Mouse (Mus musculus) heart, postnatal 0 days (tissue): ENCODE measurements around the gene Kcnma1. TPM values are rescaled to one million over a fixed set of nuclear protein-coding genes. Genes with fewer than 3 reads are reported as not detected.

ENCODE experiments used
- ATAC-seq: fragments of 200-750 bp; cut with Nextera tagmentation; 2 replicates; pipeline ENCODE4 v1.8.0; 2017; ENCODE audit warnings: low read depth, moderate number of reproducible peaks, moderate library complexity; ENCODE audit not compliant: insufficient read depth
- DNase-seq: peaks from one replicate; pipeline ENCODE4 v3.0.0-alpha.2; 2016; ENCODE audit warnings: low spot score
- H3K27ac ChIP-seq: fragments of 300-500 bp; sonication (generic); 2 replicates; pipeline ENCODE4 v1.5.1; 2014; ENCODE audit warnings: low read depth, mild to moderate bottlenecking
- H3K27me3 ChIP-seq: fragments of 300-500 bp; sonication (generic); 2 replicates; pipeline ENCODE4 v1.6.1; 2014; ENCODE audit warnings: low read length, mixed read lengths; ENCODE audit not compliant: control insufficient read depth, insufficient read depth
- H3K36me3 ChIP-seq: fragments of 300-500 bp; sonication (generic); replicated peaks from 2 replicates; pipeline ENCODE4 v1.6.1; 2014; ENCODE audit warnings: low read length, mixed read lengths; ENCODE audit not compliant: control insufficient read depth, insufficient read depth
- H3K4me1 ChIP-seq: fragments of 300-500 bp; sonication (generic); 2 replicates; pipeline ENCODE4 v1.6.1; 2014; ENCODE audit warnings: antibody characterized with exemption; ENCODE audit not compliant: control insufficient read depth, insufficient read depth
- H3K4me2 ChIP-seq: fragments of 300-500 bp; sonication (generic); 2 replicates; pipeline ENCODE4 v1.6.1; 2014; ENCODE audit warnings: low read depth, mild to moderate bottlenecking, low read length, moderate library complexity
- H3K4me3 ChIP-seq: fragments of 300-500 bp; sonication (generic); 2 replicates; pipeline ENCODE4 v1.5.1; 2014; ENCODE audit warnings: low read depth, low read length
- H3K9ac ChIP-seq: fragments of 300-500 bp; sonication (generic); replicated peaks from 2 replicates; pipeline ENCODE4 v1.6.1; 2014; ENCODE audit warnings: low read depth, low read length, mixed read lengths
- H3K9me3 ChIP-seq: fragments of 300-500 bp; sonication (generic); replicated peaks from 2 replicates; pipeline ENCODE4 v1.6.1; 2016; ENCODE audit warnings: low read length; ENCODE audit not compliant: control insufficient read depth
- CTCF ChIP-seq: IDR thresholded peaks from 2 replicates; pipeline ENCODE4 v1.5.1; 2016; ENCODE audit warnings: antibody characterized with exemption, control low read depth, low read depth
- EP300 ChIP-seq: IDR thresholded peaks from 2 replicates; pipeline ENCODE4 v1.6.1; 2016; ENCODE audit warnings: antibody characterized with exemption, low read depth
- WGBS: fragments of 180-500 bp; shearing (Covaris S2); extraction: QIAGEN DNeasy Blood & Tissue Kit; methylation state at CpG from one replicate; pipeline ENCODE4 v1.1.7; 2014; 5-methylcytosine and 5-hydroxymethylcytosine counted together
- polyA plus RNA-seq: library from polyadenylated mRNA; unstranded; fragments of >200 nt; fragmentation: Nextera tagmentation; extraction: Ambion mirVana; gene quantifications from 2 replicates; pipeline ENCODE4 v1.2.1, GENCODE M21; 2015
- total RNA-seq: library from RNA; depleted of rRNA; stranded (reverse); fragments of >200 nt; gene quantifications from 2 replicates; pipeline ENCODE4 v1.2.3, GENCODE M21; 2014; ENCODE audit warnings: low replicate concordance

The Kcnma1 gene
- total and polyA plus RNA-seq, 2 experiments from 2014 or later: 0.10 to 1.3 TPM

- no peaks in the 10 kb centered on the region for H3K4me1 ChIP-seq
- no peak overlapping the region for H3K9ac ChIP-seq
- H3K27me3 ChIP-seq: peaks cover 22% of the 10 kb centered on the region; the same call in 1 of the 2 replicates
- TF ChIP-seq EP300: no peak
- no peak for TF ChIP-seq CTCF
- H3K27ac ChIP-seq: no peak overlapping the region
- no peak for DNase-seq
- no peak for ATAC-seq
- H3K4me3 ChIP-seq: no peak overlapping the region
- H3K4me2 ChIP-seq: no peak overlapping the region
- WGBS: 30% methylated on average over 3 of the region's 3 CpGs
- no peaks in the 10 kb centered on the region for H3K9me3 ChIP-seq
- no peaks in the 10 kb centered on the region for H3K36me3 ChIP-seq
Measured at GRCm38 (mm10) chr14:23792076-23792475, 222.2 kb downstream of the Kcnma1 start.

- Histone ChIP-seq H3K27ac (no peak overlapping the region), H3K9ac (no peak overlapping the region), H3K36me3 (no peaks in the 10 kb centered on the region), H3K27me3 (peaks cover 22% of the 10 kb centered on the region; the same call in 1 of the 2 replicates), H3K4me3 (no peak overlapping the region), H3K4me1 (no peaks in the 10 kb centered on the region), H3K4me2 (no peak overlapping the region), H3K9me3 (no peaks in the 10 kb centered on the region)
- no peak for ATAC-seq
- WGBS: 47% methylated on average over 13 of the region's 13 CpGs
- TF ChIP-seq CTCF (peak; percentile 76), EP300 (no peak)
- peak; percentile 46 for DNase-seq
Measured at GRCm38 (mm10) chr14:23791261-23791691, 223.0 kb downstream of the Kcnma1 start.

GRCm38 (mm10) chr14:23786687-23787073 is 227.6 kb downstream of the Kcnma1 start:
- 20% methylated on average over 1 of the region's 1 CpGs for WGBS

GRCm38 (mm10) chr14:23785921-23786686 is 228.2 kb downstream of the Kcnma1 start:
- Histone ChIP-seq H3K4me3 (no peak overlapping the region), H3K27ac (no peak overlapping the region), H3K36me3 (no peaks in the 10 kb centered on the region), H3K4me1 (no peaks in the 10 kb centered on the region), H3K9me3 (no peaks in the 10 kb centered on the region), H3K27me3 (peaks cover 22% of the 10 kb centered on the region; the same call in 1 of the 2 replicates), H3K4me2 (no peak overlapping the region), H3K9ac (no peak overlapping the region)
- DNase-seq (no peak), ATAC-seq (no peak)
- TF ChIP-seq CTCF (no peak), EP300 (no peak)
- WGBS: 46% methylated on average over 10 of the region's 10 CpGs

More at GRCm38 (mm10) chr14:23786687-23787073, 227.6 kb downstream of the Kcnma1 start:
- no peak for DNase-seq
- Histone ChIP-seq H3K27me3 (peaks cover 24% of the 10 kb centered on the region; the same call in 1 of the 2 replicates), H3K4me1 (no peaks in the 10 kb centered on the region), H3K9ac (no peak overlapping the region), H3K4me2 (no peak overlapping the region), H3K9me3 (no peaks in the 10 kb centered on the region), H3K4me3 (no peak overlapping the region), H3K36me3 (no peaks in the 10 kb centered on the region), H3K27ac (no peak overlapping the region)
- TF ChIP-seq EP300: no peak
- TF ChIP-seq CTCF: no peak
- no peak for ATAC-seq

GRCm38 (mm10) chr14:23782845-23783609 is 231.3 kb downstream of the Kcnma1 start:
- no peak overlapping the region for H3K9ac ChIP-seq
- ATAC-seq (no peak), DNase-seq (no peak)
- TF ChIP-seq CTCF: no peak
- no peak for TF ChIP-seq EP300
- 67% methylated on average over 8 of the region's 8 CpGs for WGBS
- no peaks in the 10 kb centered on the region for H3K36me3 ChIP-seq
- H3K27me3 ChIP-seq: peaks cover 8% of the 10 kb centered on the region; the same call in 1 of the 2 replicates
- H3K27ac ChIP-seq: no peak overlapping the region
- H3K4me2 ChIP-seq: no peak overlapping the region
- H3K4me1 ChIP-seq: no peaks in the 10 kb centered on the region
- no peaks in the 10 kb centered on the region for H3K9me3 ChIP-seq
- H3K4me3 ChIP-seq: no peak overlapping the region
